Mouse (Mus musculus) kidney, embryonic 14.5 days (tissue): ENCODE measurements around the gene Ppih. TPM values are rescaled to one million over a fixed set of nuclear protein-coding genes. Genes with fewer than 3 reads are reported as not detected.

Experiments used
- ATAC-seq: fragments of 200-750 bp; cut with Nextera tagmentation; 2 replicates; pipeline ENCODE4 v1.8.0; 2017; ENCODE audit warnings: moderate number of reproducible peaks, mild to moderate bottlenecking, moderate TSS enrichment, moderate library complexity; ENCODE audit not compliant: low FRiP score, low TSS enrichment
- H3K27ac ChIP-seq: fragments of 300-500 bp; sonication (generic); 2 replicates; pipeline ENCODE4 v1.5.1; 2014; ENCODE audit warnings: low read depth, mild to moderate bottlenecking, low read length, moderate library complexity, mixed read lengths
- H3K27me3 ChIP-seq: fragments of 300-500 bp; sonication (generic); 2 replicates; pipeline ENCODE4 v1.6.1; 2014; ENCODE audit warnings: mild to moderate bottlenecking, low read length; ENCODE audit not compliant: control insufficient read depth, insufficient read depth
- H3K36me3 ChIP-seq: fragments of 300-500 bp; sonication (generic); 2 replicates; pipeline ENCODE4 v1.6.1; 2014; ENCODE audit warnings: low read length, mixed read lengths; ENCODE audit not compliant: control insufficient read depth, insufficient read depth
- H3K4me1 ChIP-seq: fragments of 300-500 bp; sonication (generic); 2 replicates; pipeline ENCODE4 v1.6.1; 2014; ENCODE audit warnings: low read length, mixed read lengths; ENCODE audit not compliant: control insufficient read depth, insufficient read depth
- H3K4me2 ChIP-seq: fragments of 300-500 bp; sonication (generic); replicated peaks from 2 replicates; pipeline ENCODE4 v1.6.1; 2014; ENCODE audit warnings: low read depth, mild to moderate bottlenecking, low read length
- H3K4me3 ChIP-seq: fragments of 300-500 bp; sonication (generic); 2 replicates; pipeline ENCODE4 v1.5.1; 2014; ENCODE audit warnings: mild to moderate bottlenecking, low read length
- H3K9ac ChIP-seq: fragments of 300-500 bp; sonication (generic); 2 replicates; pipeline ENCODE4 v1.6.1; 2014; ENCODE audit warnings: low read depth, mild to moderate bottlenecking, low read length, moderate library complexity
- H3K9me3 ChIP-seq: fragments of 300-500 bp; sonication (generic); 2 replicates; pipeline ENCODE4 v1.6.1; 2016; ENCODE audit warnings: low read length; ENCODE audit not compliant: control insufficient read depth
- WGBS: fragments of 180-500 bp; shearing (Covaris S2); extraction: QIAGEN DNeasy Blood & Tissue Kit; methylation state at CpG from one replicate; pipeline ENCODE4 v1.1.7; 2014; 5-methylcytosine and 5-hydroxymethylcytosine counted together
- polyA plus RNA-seq: library from polyadenylated mRNA; unstranded; fragments of >200 nt; fragmentation: Nextera tagmentation; extraction: Ambion mirVana; gene quantifications from 2 replicates; pipeline ENCODE4 v1.2.1, GENCODE M21; 2014

Ppih gene
- polyA plus RNA-seq, 1 experiment from 2014 or later: 122 TPM

- Histone ChIP-seq H3K36me3 (no peaks in the 10 kb centered on the region), H3K4me3 (no peak overlapping the region), H3K27ac (peak overlapping the region; percentile 80; the same call in 1 of the 2 replicates), H3K4me2 (no peak overlapping the region), H3K4me1 (peaks cover 26% of the 10 kb centered on the region), H3K9me3 (no peaks in the 10 kb centered on the region), H3K27me3 (no peaks in the 10 kb centered on the region), H3K9ac (no peak overlapping the region)
- 41% methylated on average over 9 of the region's 9 CpGs for WGBS
- ATAC-seq: peak; percentile 79
Observed at GRCm38 (mm10) chr4:119254012-119254618, 66.2 kb downstream of the Ppih start.

DNA sequence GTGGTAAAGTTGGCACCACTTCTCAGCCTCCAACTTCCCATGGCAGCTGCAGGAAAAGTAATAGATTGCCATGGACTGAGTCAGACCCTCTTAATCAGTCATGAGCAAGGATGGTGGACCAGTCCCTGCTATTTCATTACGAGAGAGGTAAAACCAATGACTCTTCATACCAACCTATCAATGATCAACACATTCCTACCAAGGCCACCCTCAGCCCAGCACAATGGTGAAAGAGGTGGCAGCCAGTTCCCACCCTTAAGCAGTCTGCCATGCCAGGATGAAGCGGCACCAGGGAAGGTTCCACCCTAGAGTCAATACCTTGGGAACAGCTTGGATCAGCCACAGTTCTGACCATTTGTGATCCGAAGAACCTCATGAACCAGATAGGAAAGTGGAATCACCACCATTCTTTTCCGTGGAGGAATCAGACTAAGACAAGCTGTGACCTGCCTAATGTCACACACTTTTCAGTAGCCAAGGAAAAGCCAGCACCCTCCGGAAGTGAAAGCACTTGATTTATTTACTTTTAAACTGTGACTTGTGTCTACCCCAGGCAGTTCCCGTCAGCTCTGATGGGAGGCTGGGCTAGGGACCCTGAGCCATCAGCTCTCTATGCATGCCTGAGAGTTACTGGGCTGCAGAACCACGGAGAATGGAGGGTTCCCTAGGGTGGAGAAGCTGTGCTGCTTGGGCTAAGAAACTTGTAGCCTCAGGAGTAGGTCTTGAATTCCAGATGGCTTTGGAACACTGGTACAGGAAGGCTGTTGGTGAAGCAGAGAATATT lies 68.1 kb downstream of the Ppih start:
- 47% methylated on average over 7 of the region's 7 CpGs for WGBS

More for the DNA sequence above, 68.1 kb downstream of the Ppih start:
- H3K4me1 ChIP-seq: peaks cover 22% of the 10 kb centered on the region
- no peaks in the 10 kb centered on the region for H3K27me3 ChIP-seq
- no peak overlapping the region for H3K4me3 ChIP-seq
- peaks cover 10% of the 10 kb centered on the region for H3K36me3 ChIP-seq
- H3K27ac ChIP-seq: peak overlapping the region; percentile 80; the same call in 1 of the 2 replicates
- no peaks in the 10 kb centered on the region for H3K9me3 ChIP-seq
- no peak for ATAC-seq
- no peak overlapping the region for H3K4me2 ChIP-seq
- no peak overlapping the region for H3K9ac ChIP-seq

Other genes with a start within 250 kb of the Ppih start
- 53.6 and 74.1 TPM in 2 replicates for gene Slc2a1, start 211.8 kb downstream of the Ppih start, polyA plus RNA-seq
- 10.2 and 11.0 TPM in 2 replicates for gene Zfp691, start 146.4 kb downstream of the Ppih start, polyA plus RNA-seq
- 0.49 and 1.3 TPM in 2 replicates for gene Ermap, start 130.5 kb downstream of the Ppih start, polyA plus RNA-seq
- gene Svbp, start 125.2 kb downstream of the Ppih start, polyA plus RNA-seq: 131 and 180 TPM in 2 replicates
- 0.16 TPM in 1 of 2 replicates, not detected in the other for gene Tmem269, start 102.3 kb downstream of the Ppih start, polyA plus RNA-seq
- 33.6 and 37.6 TPM in 2 replicates for gene AU022252, start 87.8 kb downstream of the Ppih start, polyA plus RNA-seq
- 28.9 and 34.4 TPM in 2 replicates for gene P3h1, start 87.6 kb downstream of the Ppih start, polyA plus RNA-seq
- 5.9 and 10.4 TPM in 2 replicates for gene Cldn19, start 65.1 kb downstream of the Ppih start, polyA plus RNA-seq
- gene Ybx1, start 25.9 kb downstream of the Ppih start, polyA plus RNA-seq: 969 and 1,061 TPM in 2 replicates
- gene Ccdc30, start 95.0 kb upstream of the Ppih start, polyA plus RNA-seq: 8.7 and 9.2 TPM in 2 replicates
- 48.9 and 51.5 TPM in 2 replicates for gene Ppcs, start 101.9 kb upstream of the Ppih start, polyA plus RNA-seq
- gene Zmynd12, start 102.3 kb upstream of the Ppih start, polyA plus RNA-seq: 0.53 and 0.86 TPM in 2 replicates
- 1.4 and 2.3 TPM in 2 replicates for gene Rimkla, start 172.1 kb upstream of the Ppih start, polyA plus RNA-seq
- gene Foxj3, start 216.5 kb upstream of the Ppih start, polyA plus RNA-seq: 14.2 and 30.2 TPM in 2 replicates
- gene Frg2f1, start 219.0 kb upstream of the Ppih start, polyA plus RNA-seq: 2.8 and 5.2 TPM in 2 replicates